Mouse (Mus musculus): ENCODE results near the gene Tnpo1. TPM values are rescaled to one million over a fixed set of nuclear protein-coding genes. Genes with fewer than 3 reads are reported as not detected.

Gene Tnpo1
- polyA plus RNA-seq, 1 experiment = 69.2 TPM

GRCm38 (mm10) chr13:98815147-98815785, 110.9 kb downstream of the Tnpo1 start, which contains the start of gene Fcho2:
Gene Fcho2 (minus strand): TSS chr13:98815449.
- peak; percentile 98 for DNase-seq (ENCODE audit: low read depth)
- TF ChIP-seq CTCF (IDR thresholded peaks at IDR 0.05; ENCODE audit: borderline replicate concordance, extremely low read depth, insufficient read depth, insufficient read length) = peak; percentile 85
- peak; percentile 66 for TF ChIP-seq POLR2A (IDR thresholded peaks at IDR 0.05; ENCODE audit: borderline replicate concordance, extremely low read depth, insufficient read depth, insufficient read length, poor library complexity, severe bottlenecking)

- TF ChIP-seq CTCF (IDR thresholded peaks at IDR 0.05; ENCODE audit: borderline replicate concordance, extremely low read depth, insufficient read depth, insufficient read length) = no peak
- TF ChIP-seq POLR2A (IDR thresholded peaks at IDR 0.05; ENCODE audit: borderline replicate concordance, extremely low read depth, insufficient read depth, insufficient read length, poor library complexity, severe bottlenecking) = 0 out of 2 replicates have a peak, but pooled peaks have one; percentile 10
- peak; percentile 69 for DNase-seq (ENCODE audit: low read depth)
Observed at GRCm38 (mm10) chr13:98814275-98815040, 111.7 kb downstream of the Tnpo1 start.

DNA sequence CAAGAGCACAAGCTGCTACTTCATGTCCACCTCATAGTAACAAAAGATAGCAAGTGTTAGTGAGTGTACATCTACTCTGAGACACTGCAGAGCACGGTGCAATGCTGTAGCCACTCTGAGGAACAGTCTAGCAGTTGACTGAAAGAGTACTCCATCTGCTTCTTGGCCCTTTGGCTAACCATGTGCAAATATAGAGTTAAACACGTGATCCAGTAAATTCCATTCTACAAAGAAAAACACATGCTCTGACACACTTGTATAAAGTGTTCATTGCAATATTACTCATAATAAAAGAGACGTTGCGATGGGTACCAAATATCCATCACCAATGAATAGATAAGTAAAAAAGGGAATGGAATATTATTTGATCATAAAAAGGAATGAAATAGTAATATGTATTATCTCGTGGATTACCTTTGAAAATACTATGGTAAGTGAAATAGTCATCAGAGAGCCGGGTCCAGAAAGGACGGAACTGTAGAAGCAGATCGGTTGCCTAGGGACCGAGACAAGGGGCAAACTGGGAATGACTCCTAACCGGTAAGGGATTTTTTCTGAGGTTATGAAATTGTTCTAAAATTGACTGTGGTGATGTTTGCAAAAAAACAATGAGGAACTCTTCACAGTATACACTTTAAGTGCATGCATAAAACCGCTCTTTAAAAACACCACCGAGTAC, 112.4 kb downstream of the Tnpo1 start:
- DNase-seq (ENCODE audit: low read depth) = no peak
- no peak for TF ChIP-seq POLR2A (IDR thresholded peaks at IDR 0.05; ENCODE audit: borderline replicate concordance, extremely low read depth, insufficient read depth, insufficient read length, poor library complexity, severe bottlenecking)
- no peak for TF ChIP-seq CTCF (IDR thresholded peaks at IDR 0.05; ENCODE audit: borderline replicate concordance, extremely low read depth, insufficient read depth, insufficient read length)

DNA sequence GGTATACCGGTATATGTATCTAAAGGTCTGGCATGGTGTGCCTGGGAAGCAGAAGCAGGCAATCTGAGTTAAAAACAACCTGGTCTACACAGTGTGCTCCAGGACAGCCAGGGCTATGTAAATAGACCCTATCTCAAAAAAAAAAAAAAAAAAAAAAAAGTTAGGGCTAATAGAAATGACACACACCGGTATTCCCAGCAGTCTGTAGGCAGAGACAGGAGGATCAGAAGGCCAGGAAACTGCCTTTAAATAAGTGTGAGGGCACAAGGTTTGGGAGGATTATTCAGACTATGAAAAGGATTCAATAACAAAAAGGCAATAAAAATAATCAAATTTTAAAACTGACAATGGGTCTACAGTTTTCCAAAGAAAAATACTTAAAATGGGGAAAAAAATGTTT, 113.0 kb downstream of the Tnpo1 start:
- no peak for DNase-seq (ENCODE audit: low read depth)
- TF ChIP-seq CTCF (IDR thresholded peaks at IDR 0.05; ENCODE audit: borderline replicate concordance, extremely low read depth, insufficient read depth, insufficient read length) = no peak
- no peak for TF ChIP-seq POLR2A (IDR thresholded peaks at IDR 0.05; ENCODE audit: borderline replicate concordance, extremely low read depth, insufficient read depth, insufficient read length, poor library complexity, severe bottlenecking)

DNA sequence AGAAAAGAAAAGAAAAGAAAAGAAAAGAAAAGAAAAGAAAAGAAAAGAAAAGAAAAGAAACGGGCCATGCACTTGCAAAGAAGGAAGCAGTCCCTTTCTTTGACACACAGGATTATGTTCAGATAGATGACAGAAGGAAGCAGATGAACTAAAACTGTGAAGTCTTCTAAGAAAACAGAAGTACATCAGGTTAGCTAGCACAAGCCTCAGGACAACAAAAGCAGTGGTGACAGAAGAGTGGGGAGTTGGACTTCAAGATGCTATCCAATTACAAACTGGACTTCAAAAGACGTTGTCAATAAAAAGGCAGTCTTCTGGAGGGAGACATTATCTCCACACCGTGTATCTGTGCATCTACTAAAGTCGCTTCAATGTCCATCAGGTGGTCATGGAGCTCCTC, 113.9 kb downstream of the Tnpo1 start:
- no peak for TF ChIP-seq POLR2A (IDR thresholded peaks at IDR 0.05; ENCODE audit: borderline replicate concordance, extremely low read depth, insufficient read depth, insufficient read length, poor library complexity, severe bottlenecking)
- TF ChIP-seq CTCF (IDR thresholded peaks at IDR 0.05; ENCODE audit: borderline replicate concordance, extremely low read depth, insufficient read depth, insufficient read length) = no peak

GRCm38 (mm10) chr13:98810143-98810542, 116.0 kb downstream of the Tnpo1 start:
- no peak for TF ChIP-seq POLR2A (IDR thresholded peaks at IDR 0.05; ENCODE audit: borderline replicate concordance, extremely low read depth, insufficient read depth, insufficient read length, poor library complexity, severe bottlenecking)
- DNase-seq (ENCODE audit: low read depth) = no peak

More for the DNA sequence above, 113.9 kb downstream of the Tnpo1 start:
- no peak for DNase-seq (ENCODE audit: low read depth)

GRCm38 (mm10) chr13:98809087-98809486, 117.1 kb downstream of the Tnpo1 start:
- no peak for TF ChIP-seq POLR2A (IDR thresholded peaks at IDR 0.05; ENCODE audit: borderline replicate concordance, extremely low read depth, insufficient read depth, insufficient read length, poor library complexity, severe bottlenecking)
- TF ChIP-seq CTCF (IDR thresholded peaks at IDR 0.05; ENCODE audit: borderline replicate concordance, extremely low read depth, insufficient read depth, insufficient read length) = no peak
- DNase-seq (ENCODE audit: low read depth) = no peak

- TF ChIP-seq POLR2A (IDR thresholded peaks at IDR 0.05; ENCODE audit: borderline replicate concordance, extremely low read depth, insufficient read depth, insufficient read length, poor library complexity, severe bottlenecking) (no peak), CTCF (IDR thresholded peaks at IDR 0.05; ENCODE audit: borderline replicate concordance, extremely low read depth, insufficient read depth, insufficient read length) (no peak)
- no peak for DNase-seq (ENCODE audit: low read depth)
Observed at GRCm38 (mm10) chr13:98804480-98804879, 121.7 kb downstream of the Tnpo1 start.

DNA sequence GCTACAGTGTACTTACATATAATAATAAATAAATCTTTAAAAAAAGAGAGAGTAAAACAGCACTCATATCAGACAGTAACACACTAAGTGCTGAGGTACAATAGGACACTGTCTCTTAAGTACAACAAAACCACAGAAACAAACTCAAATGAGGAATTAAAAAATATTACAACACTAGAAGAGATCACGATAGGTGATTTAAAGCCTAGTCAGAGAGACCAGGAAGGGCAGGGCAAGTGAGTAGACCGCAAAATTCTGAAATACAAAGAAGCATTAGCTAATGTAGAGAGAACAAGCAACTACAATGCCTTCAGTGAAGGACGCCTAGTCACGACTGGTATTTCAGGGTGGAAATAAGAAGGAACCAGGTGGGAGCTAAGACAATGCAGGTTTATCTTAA, 122.5 kb downstream of the Tnpo1 start:
- DNase-seq (ENCODE audit: low read depth) = no peak
- TF ChIP-seq POLR2A (IDR thresholded peaks at IDR 0.05; ENCODE audit: borderline replicate concordance, extremely low read depth, insufficient read depth, insufficient read length, poor library complexity, severe bottlenecking) (no peak), CTCF (IDR thresholded peaks at IDR 0.05; ENCODE audit: borderline replicate concordance, extremely low read depth, insufficient read depth, insufficient read length) (no peak)

DNA sequence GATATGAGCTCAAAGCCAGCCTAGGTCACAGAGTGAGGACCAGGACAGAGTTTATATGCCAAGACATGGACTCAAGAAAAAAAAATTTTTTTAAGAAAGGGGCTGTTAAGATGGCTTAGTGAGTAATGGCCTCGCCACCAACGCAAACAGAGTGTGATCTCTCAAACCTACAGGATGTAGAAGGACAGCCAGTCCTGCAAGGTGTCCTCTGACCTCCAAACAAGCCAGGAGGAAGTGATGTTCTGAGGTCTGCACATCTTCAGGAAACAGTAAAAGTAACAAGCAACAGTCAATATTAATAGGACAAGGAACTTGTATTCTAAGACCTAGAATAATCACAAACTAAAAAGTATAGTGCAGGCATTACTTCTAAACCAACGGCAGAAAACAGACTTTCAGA, 123.2 kb downstream of the Tnpo1 start:
- no peak for DNase-seq (ENCODE audit: low read depth)
- no peak for TF ChIP-seq CTCF (IDR thresholded peaks at IDR 0.05; ENCODE audit: borderline replicate concordance, extremely low read depth, insufficient read depth, insufficient read length)
- no peak for TF ChIP-seq POLR2A (IDR thresholded peaks at IDR 0.05; ENCODE audit: borderline replicate concordance, extremely low read depth, insufficient read depth, insufficient read length, poor library complexity, severe bottlenecking)

- TF ChIP-seq POLR2A (IDR thresholded peaks at IDR 0.05; ENCODE audit: borderline replicate concordance, extremely low read depth, insufficient read depth, insufficient read length, poor library complexity, severe bottlenecking) = no peak
- no peak for TF ChIP-seq CTCF (IDR thresholded peaks at IDR 0.05; ENCODE audit: borderline replicate concordance, extremely low read depth, insufficient read depth, insufficient read length)
- no peak for DNase-seq (ENCODE audit: low read depth)
Observed at GRCm38 (mm10) chr13:98795511-98795910, 130.7 kb downstream of the Tnpo1 start.
